Mouse (Mus musculus): Measurements from ENCODE around the gene Enkur.
"Not testable (repeated sequence)": the region's sequence is repeated elsewhere in the genome, so short reads cannot be mapped to it uniquely, and the experiment has no call there.

The Enkur gene

GRCm38 (mm10) chr2:21204912-21205830 is at the start of gene Enkur, which contains the start of gene Thnsl1:
Enkur (minus strand) TSS chr2:21205365.
Thnsl1 (plus strand) TSS chr2:21205724.
- DNase-seq: peak; percentile 98

GRCm38 (mm10) chr2:21254308-21254707 is 49.1 kb upstream of the Enkur start:
- DNase-seq: no peak

- DNase-seq: no peak
These were observed 48.5 kb upstream of the Enkur start for GRCm38 (mm10) chr2:21253644-21254043.

GRCm38 (mm10) chr2:21245477-21246102 is 40.4 kb upstream of the Enkur start:
- DNase-seq: no peak

- DNase-seq: no peak
These were observed 39.8 kb upstream of the Enkur start for GRCm38 (mm10) chr2:21244986-21245385.

- DNase-seq: not testable (repeated sequence)
These were observed 38.9 kb upstream of the Enkur start for GRCm38 (mm10) chr2:21244104-21244503.

GRCm38 (mm10) chr2:21236846-21237245 is 31.7 kb upstream of the Enkur start:
- DNase-seq: peak in 1 of 2 experiments; percentile 15

- no peak for DNase-seq
These were observed 30.8 kb upstream of the Enkur start for GRCm38 (mm10) chr2:21235844-21236386.

- peak; percentile 62 to 74 for DNase-seq
These were observed 29.9 kb upstream of the Enkur start for GRCm38 (mm10) chr2:21234871-21235648.

GRCm38 (mm10) chr2:21231147-21231546 is 26.0 kb upstream of the Enkur start:
- DNase-seq: no peak

GRCm38 (mm10) chr2:21230276-21230675 is 25.1 kb upstream of the Enkur start:
- no peak for DNase-seq

- DNase-seq: no peak
These were observed 17.6 kb upstream of the Enkur start for GRCm38 (mm10) chr2:21222453-21223384.

- DNase-seq: no peak
These were observed 10.1 kb upstream of the Enkur start for GRCm38 (mm10) chr2:21215284-21215683.

GRCm38 (mm10) chr2:21214322-21214721 is 9.2 kb upstream of the Enkur start:
- peak in 1 of 2 experiments; percentile 18 for DNase-seq

- no peak for DNase-seq
These were observed 6.2 kb upstream of the Enkur start for GRCm38 (mm10) chr2:21211361-21211760.

- no peak for DNase-seq
These were observed 1.1 kb upstream of the Enkur start for GRCm38 (mm10) chr2:21206278-21206677.

- no peak for DNase-seq
These were observed 630 bp upstream of the Enkur start for GRCm38 (mm10) chr2:21205831-21206159.

- DNase-seq: no peak
These were observed 2.4 kb downstream of the Enkur start for GRCm38 (mm10) chr2:21202754-21203153.

- DNase-seq: no peak
These were observed 6.1 kb downstream of the Enkur start for GRCm38 (mm10) chr2:21199051-21199450.

- no peak for DNase-seq
These were observed 9.9 kb downstream of the Enkur start for GRCm38 (mm10) chr2:21195233-21195632.

GRCm38 (mm10) chr2:21191232-21191631 is 13.9 kb downstream of the Enkur start:
- no peak for DNase-seq

- DNase-seq: no peak
These were observed 16.6 kb downstream of the Enkur start for GRCm38 (mm10) chr2:21188610-21189009.
